Mouse (Mus musculus): ENCODE data around the gene Syne1.

DNA sequence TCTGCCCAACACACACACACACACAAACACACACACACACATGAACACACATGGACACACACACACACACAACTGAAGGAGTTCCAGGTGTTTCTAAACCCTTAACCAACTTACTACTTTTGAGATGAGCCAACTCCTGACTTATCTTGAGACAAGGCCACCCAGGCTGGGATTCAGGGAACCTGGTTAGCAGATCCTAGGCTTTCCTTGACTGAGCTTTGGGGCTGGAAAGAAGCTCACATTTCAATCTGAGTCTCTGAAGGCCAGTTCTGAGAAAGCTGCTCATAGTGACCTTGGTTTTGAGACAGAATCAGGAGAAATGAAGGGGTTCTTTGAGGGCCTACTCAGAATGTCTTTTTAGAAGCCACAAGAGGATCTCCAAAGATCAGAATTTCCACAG lies 579.7 kb downstream of the Syne1 start:
- no peak for TF ChIP-seq CTCF (IDR thresholded peaks at IDR 0.05; ENCODE audit: extremely low read depth, insufficient read depth, insufficient read length, insufficient replicate concordance)
- TF ChIP-seq POLR2A (IDR thresholded peaks at IDR 0.05; ENCODE audit: low read depth, low read length) = no peak
